Mouse (Mus musculus): Measurements from ENCODE around the gene Mettl26. TPM values are rescaled to one million over a fixed set of nuclear protein-coding genes. Genes with fewer than 3 reads are reported as not detected.

Gene Mettl26
- polyA plus RNA-seq, 1 experiment from 2014 or later, result 69.8 TPM

- no peak overlapping the region for H3K27ac ChIP-seq (replicated peaks)
- no peaks in the 10 kb centered on the region for H3K9me3 ChIP-seq
- WGBS, result 94% methylated on average over 6 of the region's 6 CpGs
- peaks cover 78% of the 10 kb centered on the region for H3K36me3 ChIP-seq (replicated peaks)
- DNase-seq (ENCODE audit: low spot score), result no peak
- peak overlapping the region; percentile 21; the same call in 1 of the 2 replicates for H3K4me3 ChIP-seq
- H3K27me3 ChIP-seq (replicated peaks; ENCODE audit: low read depth, poor library complexity, severe bottlenecking), result no peaks in the 10 kb centered on the region
- H3K4me1 ChIP-seq, result peaks cover 50% of the 10 kb centered on the region
Observed at GRCm38 (mm10) chr17:25840519-25840918, 34.4 kb upstream of the Mettl26 start.

GRCm38 (mm10) chr17:25841117-25841880 is 33.6 kb upstream of the Mettl26 start, which contains the start of gene Gm20683:
TSS of gene Gm20683 (minus strand) at chr17:25841763.
- Histone ChIP-seq H3K36me3 (replicated peaks) (peaks cover 78% of the 10 kb centered on the region), H3K27ac (replicated peaks) (no peak within 1 kb of the TSS), H3K4me3 (peak within 1 kb of the TSS; percentile 26; the same call in 1 of the 2 replicates), H3K27me3 (replicated peaks; ENCODE audit: low read depth, poor library complexity, severe bottlenecking) (no peaks in the 10 kb centered on the region), H3K4me1 (peaks cover 42% of the 10 kb centered on the region), H3K9me3 (no peaks in the 10 kb centered on the region)
- DNase-seq (ENCODE audit: low spot score), result no peak
- WGBS, result 94% methylated on average over 22 of the region's 22 CpGs

DNA sequence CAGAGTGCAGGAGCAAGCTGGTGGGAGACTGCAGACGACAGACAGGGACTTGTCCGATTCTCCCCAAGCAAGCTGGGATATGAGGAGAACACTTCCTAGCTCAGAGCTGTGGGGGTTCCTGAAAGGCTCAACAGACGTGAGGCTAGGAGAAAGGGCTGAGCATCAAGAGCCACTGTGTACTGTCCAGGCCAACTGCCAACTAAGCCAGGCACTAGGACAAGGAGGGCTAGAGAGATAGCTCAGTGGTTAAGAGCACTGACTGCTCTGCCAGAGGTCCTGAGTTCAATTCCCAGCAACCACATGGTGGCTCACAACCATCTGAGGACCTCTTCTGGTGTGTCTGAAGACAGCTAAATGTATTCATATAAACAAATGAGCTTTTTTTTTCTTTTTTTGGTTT is 32.4 kb upstream of the Mettl26 start:
- 87% methylated on average over 3 of the region's 3 CpGs for WGBS
- Histone ChIP-seq H3K36me3 (replicated peaks) (peaks cover 84% of the 10 kb centered on the region), H3K9me3 (no peaks in the 10 kb centered on the region), H3K4me1 (peaks cover 30% of the 10 kb centered on the region), H3K27ac (replicated peaks) (no peak overlapping the region), H3K4me3 (0 out of 2 replicates have a peak overlapping the region, but pooled peaks have one; percentile 26), H3K27me3 (replicated peaks; ENCODE audit: low read depth, poor library complexity, severe bottlenecking) (no peaks in the 10 kb centered on the region)
- DNase-seq (ENCODE audit: low spot score), result no peak

- H3K36me3 ChIP-seq (replicated peaks), result peaks cover 84% of the 10 kb centered on the region
- WGBS, result 91% methylated on average over 4 of the region's 4 CpGs
Observed at GRCm38 (mm10) chr17:25843122-25843521, 31.8 kb upstream of the Mettl26 start.

DNA sequence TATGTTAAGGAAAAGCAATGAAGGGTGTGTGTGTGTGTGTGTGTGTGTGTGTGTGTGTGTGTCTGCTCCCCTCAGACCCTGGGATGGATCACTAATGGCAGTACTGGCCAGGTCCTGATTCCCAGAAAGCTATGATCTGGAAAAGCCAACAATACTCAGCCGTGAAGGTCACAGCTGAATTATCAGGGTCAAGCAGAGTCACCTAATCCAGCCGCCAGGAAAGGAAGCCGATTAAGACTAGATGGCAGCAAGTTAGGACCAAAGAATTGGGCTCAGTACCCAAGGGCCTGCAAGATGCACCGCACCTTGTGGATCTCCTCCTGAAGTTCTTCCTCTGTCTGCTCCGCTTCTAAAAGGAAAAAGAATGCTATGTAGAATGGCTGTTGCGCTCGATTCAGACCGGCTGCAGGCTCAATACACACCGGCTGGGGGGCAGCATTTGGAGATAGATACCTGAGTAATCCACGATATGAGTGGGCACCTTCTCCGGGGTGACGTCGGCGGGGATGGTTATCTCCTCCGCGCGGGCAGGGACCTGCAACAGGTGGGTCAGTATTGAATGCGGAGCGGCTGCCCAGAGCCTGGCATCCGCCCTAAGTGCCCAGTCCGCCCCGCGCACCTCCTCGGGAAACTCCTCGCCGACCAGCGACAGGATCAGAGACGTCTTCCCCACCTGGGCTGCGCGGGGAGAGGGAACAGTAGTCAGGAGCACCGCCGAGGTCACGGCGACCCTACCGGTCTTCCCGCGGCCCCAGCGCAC is 31.1 kb upstream of the Mettl26 start:
- peak overlapping the region; percentile 90 for H3K4me3 ChIP-seq
- 3% methylated on average over 38 of the region's 38 CpGs for WGBS
- H3K27me3 ChIP-seq (replicated peaks; ENCODE audit: low read depth, poor library complexity, severe bottlenecking), result no peaks in the 10 kb centered on the region
- H3K36me3 ChIP-seq (replicated peaks), result peaks cover 85% of the 10 kb centered on the region
- no peaks in the 10 kb centered on the region for H3K9me3 ChIP-seq
- peaks cover 23% of the 10 kb centered on the region for H3K4me1 ChIP-seq
- no peak for DNase-seq (ENCODE audit: low spot score)
- peak overlapping the region; percentile 93 for H3K27ac ChIP-seq (replicated peaks)

More at GRCm38 (mm10) chr17:25843122-25843521, 31.8 kb upstream of the Mettl26 start:
- Histone ChIP-seq H3K27ac (replicated peaks) (no peak overlapping the region), H3K4me3 (peak overlapping the region; percentile 90), H3K9me3 (no peaks in the 10 kb centered on the region), H3K27me3 (replicated peaks; ENCODE audit: low read depth, poor library complexity, severe bottlenecking) (no peaks in the 10 kb centered on the region), H3K4me1 (peaks cover 24% of the 10 kb centered on the region)
- no peak for DNase-seq (ENCODE audit: low spot score)

GRCm38 (mm10) chr17:25844396-25844901 is 30.4 kb upstream of the Mettl26 start, which contains the start of gene Rhot2:
TSS of gene Rhot2 (minus strand) at chr17:25844851.
- no peaks in the 10 kb centered on the region for H3K27me3 ChIP-seq (replicated peaks; ENCODE audit: low read depth, poor library complexity, severe bottlenecking)
- peaks cover 85% of the 10 kb centered on the region for H3K36me3 ChIP-seq (replicated peaks)
- peaks cover 23% of the 10 kb centered on the region for H3K4me1 ChIP-seq
- peak; percentile 96 for DNase-seq (ENCODE audit: low spot score)
- peak within 1 kb of the TSS; percentile 93 for H3K27ac ChIP-seq (replicated peaks)
- H3K4me3 ChIP-seq, result peak within 1 kb of the TSS; percentile 90
- 1% methylated on average over 21 of the region's 21 CpGs for WGBS
- H3K9me3 ChIP-seq, result no peaks in the 10 kb centered on the region

DNA sequence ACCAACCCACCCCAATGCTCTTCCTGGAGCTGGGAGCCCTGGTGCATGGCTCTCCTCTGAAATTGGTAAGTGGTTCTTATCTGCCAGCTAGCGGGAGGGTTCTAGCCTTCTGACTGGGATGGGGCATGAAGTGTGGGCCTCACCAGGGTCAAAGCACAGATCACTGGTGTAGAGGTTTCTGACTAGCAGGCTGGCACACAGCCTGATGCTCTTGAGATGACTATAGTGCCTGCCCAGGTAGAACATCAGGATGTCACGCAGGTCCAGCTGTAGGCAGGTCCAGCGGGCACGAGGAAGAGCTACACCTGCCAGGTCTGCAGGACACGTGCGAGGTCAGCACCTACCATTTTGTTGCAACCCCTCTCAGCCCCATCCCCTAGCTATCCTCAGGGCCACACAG is 14.6 kb upstream of the Mettl26 start:
- H3K27ac ChIP-seq (replicated peaks), result peak overlapping the region; percentile 93; the same call in 1 of the 2 replicates
- peak overlapping the region; percentile 84 for H3K4me3 ChIP-seq
- H3K4me1 ChIP-seq, result peaks cover 23% of the 10 kb centered on the region
- DNase-seq (ENCODE audit: low spot score), result no peak
- H3K9me3 ChIP-seq, result no peaks in the 10 kb centered on the region
- peaks cover 34% of the 10 kb centered on the region for H3K36me3 ChIP-seq (replicated peaks)
- WGBS, result 93% methylated on average over 6 of the region's 6 CpGs
- no peaks in the 10 kb centered on the region for H3K27me3 ChIP-seq (replicated peaks; ENCODE audit: low read depth, poor library complexity, severe bottlenecking)

- Histone ChIP-seq H3K4me3 (peak within 1 kb of the TSS; percentile 84), H3K27ac (replicated peaks) (peak within 1 kb of the TSS; percentile 93), H3K36me3 (replicated peaks) (peaks cover 26% of the 10 kb centered on the region), H3K9me3 (no peaks in the 10 kb centered on the region), H3K4me1 (peaks cover 23% of the 10 kb centered on the region), H3K27me3 (replicated peaks; ENCODE audit: low read depth, poor library complexity, severe bottlenecking) (no peaks in the 10 kb centered on the region)
- 5% methylated on average over 65 of the region's 65 CpGs for WGBS
- peak; percentile 93 for DNase-seq (ENCODE audit: low spot score)
Observed at GRCm38 (mm10) chr17:25860832-25861703, 13.8 kb upstream of the Mettl26 start, which contains the start of gene Wdr90. TSS of gene Wdr90 (minus strand) at chr17:25861501.

DNA sequence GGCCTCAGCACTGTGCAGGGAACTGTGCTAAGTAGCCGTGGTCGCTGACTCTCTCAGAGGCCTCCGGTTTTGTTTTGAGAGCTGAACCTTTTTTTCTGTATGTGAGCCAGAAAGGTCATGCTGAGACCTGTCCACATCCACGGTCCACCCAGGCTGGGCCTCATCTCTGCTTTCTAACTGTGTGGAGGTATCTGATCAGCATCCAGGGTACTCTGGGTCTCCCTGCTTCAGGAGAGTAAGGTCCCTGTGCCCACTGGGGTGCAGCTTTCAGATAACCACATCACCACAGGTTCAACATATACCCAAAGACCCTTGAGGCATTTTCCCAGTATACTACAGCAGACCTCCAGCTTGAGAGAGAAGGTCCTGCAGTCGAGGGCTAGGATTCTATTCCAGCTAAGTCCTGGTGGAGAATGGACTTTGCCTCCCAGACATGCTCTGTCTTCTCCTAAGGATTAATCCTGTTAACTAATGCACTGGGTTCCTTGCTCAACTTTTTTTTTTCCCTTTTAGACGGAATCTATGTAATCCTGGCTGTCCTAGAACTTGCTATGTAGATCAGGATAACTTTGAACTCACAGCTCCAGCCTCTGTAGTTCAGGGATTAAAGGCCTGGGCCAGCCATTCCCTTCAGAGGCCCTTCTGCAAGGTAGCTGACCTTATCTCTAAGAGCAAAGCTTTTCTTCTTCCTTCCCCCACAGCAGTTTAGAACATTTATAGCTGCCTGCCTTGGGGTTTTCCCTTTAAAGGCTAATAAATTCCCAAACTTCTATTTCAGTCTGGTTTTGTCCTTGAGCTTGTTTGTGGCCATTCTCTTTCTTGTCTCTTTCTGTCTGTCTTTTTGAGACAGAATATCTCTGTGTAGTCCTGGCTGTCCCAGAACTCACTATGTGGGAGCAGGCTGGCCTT is 12.9 kb upstream of the Mettl26 start:
- no peaks in the 10 kb centered on the region for H3K27me3 ChIP-seq (replicated peaks; ENCODE audit: low read depth, poor library complexity, severe bottlenecking)
- peak overlapping the region; percentile 84 for H3K4me3 ChIP-seq
- WGBS, result 13% methylated on average over 6 of the region's 6 CpGs
- peaks cover 23% of the 10 kb centered on the region for H3K4me1 ChIP-seq
- peak overlapping the region; percentile 93 for H3K27ac ChIP-seq (replicated peaks)
- no peaks in the 10 kb centered on the region for H3K9me3 ChIP-seq
- DNase-seq (ENCODE audit: low spot score), result no peak
- peaks cover 20% of the 10 kb centered on the region for H3K36me3 ChIP-seq (replicated peaks)

DNA sequence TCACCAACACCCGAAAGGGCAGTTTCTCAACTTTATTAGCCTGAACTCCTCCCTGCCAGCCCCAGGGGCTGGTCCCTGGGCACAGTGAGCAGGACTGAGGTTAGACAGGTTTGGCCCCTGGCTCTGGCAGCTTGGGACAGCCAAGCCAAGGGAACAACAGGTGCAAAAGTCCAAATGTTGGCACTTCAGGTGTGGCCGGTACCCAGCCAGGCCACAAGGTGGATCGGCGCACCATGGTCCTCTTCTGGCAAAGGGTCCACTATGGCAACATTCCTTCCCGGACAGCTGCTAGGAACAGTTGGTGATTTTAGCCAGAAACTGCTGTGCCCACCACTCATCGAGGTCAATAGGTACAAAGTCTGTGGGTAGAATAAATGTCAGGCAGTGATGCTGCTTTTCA is 11.2 kb upstream of the Mettl26 start:
- H3K27me3 ChIP-seq (replicated peaks; ENCODE audit: low read depth, poor library complexity, severe bottlenecking), result no peaks in the 10 kb centered on the region
- H3K9me3 ChIP-seq, result no peaks in the 10 kb centered on the region
- 88% methylated on average over 6 of the region's 6 CpGs for WGBS
- no peak overlapping the region for H3K27ac ChIP-seq (replicated peaks)
- no peak overlapping the region for H3K4me3 ChIP-seq
- peaks cover 9% of the 10 kb centered on the region for H3K36me3 ChIP-seq (replicated peaks)
- DNase-seq (ENCODE audit: low spot score), result no peak
- H3K4me1 ChIP-seq, result peaks cover 38% of the 10 kb centered on the region

GRCm38 (mm10) chr17:25864311-25864710 is 10.6 kb upstream of the Mettl26 start:
- Histone ChIP-seq H3K36me3 (replicated peaks) (peaks cover 5% of the 10 kb centered on the region; the same call in 1 of the 2 replicates), H3K27ac (replicated peaks) (no peak overlapping the region), H3K4me3 (no peak overlapping the region), H3K27me3 (replicated peaks; ENCODE audit: low read depth, poor library complexity, severe bottlenecking) (no peaks in the 10 kb centered on the region), H3K4me1 (peaks cover 43% of the 10 kb centered on the region), H3K9me3 (no peaks in the 10 kb centered on the region)
- no peak for DNase-seq (ENCODE audit: low spot score)
- WGBS, result 88% methylated on average over 14 of the region's 14 CpGs
